Mouse (Mus musculus) kidney, adult 2 months (tissue): ENCODE results near the gene Gm10644.
A peak's percentile ranks its signal among the peaks of the same experiment; 100 is the strongest.

Experiments
- CTCF ChIP-seq: fragments of 200-500 bp; conservative IDR thresholded peaks from 2 replicates; pipeline ENCODE4 v1.5.1; 2011; ENCODE audit warnings: low read depth, mild to moderate bottlenecking, control low read depth, low read length, moderate library complexity, mixed read lengths; ENCODE audit not compliant: insufficient read depth, insufficient read length
- POLR2A ChIP-seq: fragments of 200-500 bp; IDR thresholded peaks from one replicate; pipeline ENCODE4 v1.6.1; 2011; ENCODE audit warnings: low read depth, low read length, control low read depth

GRCm38 (mm10) chr8:83895894-83896293 is 59.1 kb downstream of the Gm10644 start:
- TF ChIP-seq CTCF (peak; percentile 89), POLR2A (no peak)
